Mouse (Mus musculus): Measurements from ENCODE around the gene Sptlc2.

DNA sequence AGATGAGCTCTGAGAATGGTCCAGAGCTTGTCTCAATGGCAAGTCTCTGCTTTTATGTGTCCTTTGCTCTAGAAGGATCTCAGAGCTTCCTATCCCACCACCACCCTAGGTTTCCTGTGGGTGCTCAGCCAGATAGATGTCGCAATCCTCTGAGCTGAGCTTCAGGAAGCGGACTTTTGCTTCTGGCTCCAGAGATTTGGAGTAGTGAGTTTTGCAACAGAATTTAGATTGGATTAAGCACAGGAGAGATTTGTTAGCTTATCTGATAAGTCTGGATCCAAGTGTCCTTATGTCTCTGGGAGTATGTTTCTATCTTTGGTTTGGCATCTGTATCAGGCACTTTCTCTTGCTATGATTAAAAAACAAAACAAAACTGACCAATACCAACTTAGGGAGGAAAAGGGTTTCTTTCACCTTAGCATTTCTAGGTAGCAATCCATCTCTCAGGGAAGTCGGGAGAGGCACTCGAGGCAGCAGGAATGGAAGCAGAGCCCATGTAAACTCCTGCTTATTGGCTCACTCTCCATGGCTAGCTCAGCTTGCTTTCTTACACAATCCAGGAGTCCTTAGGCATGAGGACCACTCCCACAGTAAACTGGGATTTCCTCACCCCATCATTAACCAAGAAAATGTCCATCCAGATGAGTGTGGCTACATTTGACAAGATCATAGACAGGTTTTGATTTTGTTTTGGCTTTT lies 5.4 kb upstream of the Sptlc2 start:
- no peak for TF ChIP-seq CTCF (conservative IDR thresholded peaks at IDR 0.05; ENCODE audit: low read length)
- no peak for TF ChIP-seq NANOG (IDR thresholded peaks at IDR 0.05; ENCODE audit: borderline replicate concordance, low read length)

Measured in E14TG2a.4 (cell line).